Mouse (Mus musculus) liver, postnatal 0 days (tissue): ENCODE measurements at regions not wholly inside any gene's neighbourhood (a gene's known extent, or its start where the extent isn't known, plus 50 kb on each side); places are given as distances from the start of the nearest gene placed in this dataset.

ENCODE experiments used
- CTCF ChIP-seq: sonication (generic); IDR thresholded peaks from 2 replicates; pipeline ENCODE4 v1.5.1; 2016; ENCODE audit warnings: antibody characterized with exemption, low read depth
- EP300 ChIP-seq: IDR thresholded peaks from 2 replicates; pipeline ENCODE4 v1.6.1; 2016; ENCODE audit warnings: antibody characterized with exemption, low read depth, mild to moderate bottlenecking

- TF ChIP-seq CTCF = no peak
- TF ChIP-seq EP300 = no peak
Observed at GRCm38 (mm10) chr2:137794841-137795240, 461.5 kb upstream of the Btbd3 start.
